Mouse (Mus musculus): ENCODE data around the gene Uvrag.

Gene Uvrag

GRCm38 (mm10) chr7:99181619-99182431 is 40.9 kb upstream of the Uvrag start:
- Histone ChIP-seq H3K9me3 (ENCODE audit: low read length) (no peaks in the 10 kb centered on the region), H3K36me3 (ENCODE audit: insufficient read depth, low read length) (no peaks in the 10 kb centered on the region), H3K27me3 (ENCODE audit: insufficient read depth, low read length) (peaks cover 86% of the 10 kb centered on the region), H3K4me1 (replicated peaks; ENCODE audit: low read depth, low read length) (peaks cover 11% of the 10 kb centered on the region), H3K4me3 (replicated peaks; ENCODE audit: low read length) (peak overlapping the region; percentile 84)
- TF ChIP-seq POU5F1 (IDR thresholded peaks at IDR 0.05; ENCODE audit: borderline replicate concordance, low read length), result no peak
- TF ChIP-seq CTCF (conservative IDR thresholded peaks at IDR 0.05; ENCODE audit: low read length), result no peak
- TF ChIP-seq NANOG (IDR thresholded peaks at IDR 0.05; ENCODE audit: borderline replicate concordance, low read length), result no peak

- Histone ChIP-seq H3K4me3 (replicated peaks; ENCODE audit: low read length) (no peak overlapping the region), H3K27me3 (ENCODE audit: insufficient read depth, low read length) (peaks cover 86% of the 10 kb centered on the region), H3K36me3 (ENCODE audit: insufficient read depth, low read length) (no peaks in the 10 kb centered on the region), H3K9me3 (ENCODE audit: low read length) (no peaks in the 10 kb centered on the region), H3K4me1 (replicated peaks; ENCODE audit: low read depth, low read length) (peaks cover 11% of the 10 kb centered on the region)
- no peak for TF ChIP-seq NANOG (IDR thresholded peaks at IDR 0.05; ENCODE audit: borderline replicate concordance, low read length)
These were observed 39.2 kb upstream of the Uvrag start for GRCm38 (mm10) chr7:99180162-99180561.

- Histone ChIP-seq H3K36me3 (ENCODE audit: insufficient read depth, low read length) (no peaks in the 10 kb centered on the region), H3K4me3 (replicated peaks; ENCODE audit: low read length) (no peak overlapping the region), H3K9me3 (ENCODE audit: low read length) (no peaks in the 10 kb centered on the region), H3K4me1 (replicated peaks; ENCODE audit: low read depth, low read length) (peaks cover 11% of the 10 kb centered on the region), H3K27me3 (ENCODE audit: insufficient read depth, low read length) (peaks cover 84% of the 10 kb centered on the region)
- no peak for TF ChIP-seq NANOG (IDR thresholded peaks at IDR 0.05; ENCODE audit: borderline replicate concordance, low read length)
- TF ChIP-seq CTCF (conservative IDR thresholded peaks at IDR 0.05; ENCODE audit: low read length), result no peak
- no peak for TF ChIP-seq POU5F1 (IDR thresholded peaks at IDR 0.05; ENCODE audit: borderline replicate concordance, low read length)
These were observed 38.3 kb upstream of the Uvrag start for GRCm38 (mm10) chr7:99179271-99179670.

GRCm38 (mm10) chr7:99177386-99177785 is 36.4 kb upstream of the Uvrag start:
- TF ChIP-seq NANOG (IDR thresholded peaks at IDR 0.05; ENCODE audit: borderline replicate concordance, low read length), result no peak
- no peak for TF ChIP-seq POU5F1 (IDR thresholded peaks at IDR 0.05; ENCODE audit: borderline replicate concordance, low read length)
- no peak for TF ChIP-seq CTCF (conservative IDR thresholded peaks at IDR 0.05; ENCODE audit: low read length)
- Histone ChIP-seq H3K27me3 (ENCODE audit: insufficient read depth, low read length) (peaks cover 80% of the 10 kb centered on the region), H3K36me3 (ENCODE audit: insufficient read depth, low read length) (no peaks in the 10 kb centered on the region), H3K4me1 (replicated peaks; ENCODE audit: low read depth, low read length) (peaks cover 16% of the 10 kb centered on the region), H3K9me3 (ENCODE audit: low read length) (no peaks in the 10 kb centered on the region), H3K4me3 (replicated peaks; ENCODE audit: low read length) (no peak overlapping the region)

- Histone ChIP-seq H3K36me3 (ENCODE audit: insufficient read depth, low read length) (no peaks in the 10 kb centered on the region), H3K4me1 (replicated peaks; ENCODE audit: low read depth, low read length) (peaks cover 25% of the 10 kb centered on the region), H3K4me3 (replicated peaks; ENCODE audit: low read length) (no peak overlapping the region), H3K27me3 (ENCODE audit: insufficient read depth, low read length) (peaks cover 63% of the 10 kb centered on the region), H3K9me3 (ENCODE audit: low read length) (no peaks in the 10 kb centered on the region)
- TF ChIP-seq POU5F1 (IDR thresholded peaks at IDR 0.05; ENCODE audit: borderline replicate concordance, low read length), result no peak
- no peak for TF ChIP-seq CTCF (conservative IDR thresholded peaks at IDR 0.05; ENCODE audit: low read length)
- TF ChIP-seq NANOG (IDR thresholded peaks at IDR 0.05; ENCODE audit: borderline replicate concordance, low read length), result no peak
These were observed 34.7 kb upstream of the Uvrag start for GRCm38 (mm10) chr7:99175666-99176065.

GRCm38 (mm10) chr7:99175118-99175517 is 34.2 kb upstream of the Uvrag start:
- TF ChIP-seq CTCF (conservative IDR thresholded peaks at IDR 0.05; ENCODE audit: low read length), result no peak
- no peak for TF ChIP-seq NANOG (IDR thresholded peaks at IDR 0.05; ENCODE audit: borderline replicate concordance, low read length)
- TF ChIP-seq POU5F1 (IDR thresholded peaks at IDR 0.05; ENCODE audit: borderline replicate concordance, low read length), result no peak
- H3K9me3 ChIP-seq (ENCODE audit: low read length), result no peaks in the 10 kb centered on the region
- peaks cover 57% of the 10 kb centered on the region for H3K27me3 ChIP-seq (ENCODE audit: insufficient read depth, low read length)
- peaks cover 27% of the 10 kb centered on the region for H3K4me1 ChIP-seq (replicated peaks; ENCODE audit: low read depth, low read length)
- no peaks in the 10 kb centered on the region for H3K36me3 ChIP-seq (ENCODE audit: insufficient read depth, low read length)
- H3K4me3 ChIP-seq (replicated peaks; ENCODE audit: low read length), result no peak overlapping the region

GRCm38 (mm10) chr7:99174006-99174405 is 33.1 kb upstream of the Uvrag start:
- Histone ChIP-seq H3K4me3 (replicated peaks; ENCODE audit: low read length) (no peak overlapping the region), H3K9me3 (ENCODE audit: low read length) (no peaks in the 10 kb centered on the region), H3K36me3 (ENCODE audit: insufficient read depth, low read length) (no peaks in the 10 kb centered on the region), H3K4me1 (replicated peaks; ENCODE audit: low read depth, low read length) (peaks cover 27% of the 10 kb centered on the region), H3K27me3 (ENCODE audit: insufficient read depth, low read length) (peaks cover 47% of the 10 kb centered on the region)
- TF ChIP-seq POU5F1 (IDR thresholded peaks at IDR 0.05; ENCODE audit: borderline replicate concordance, low read length), result no peak
- no peak for TF ChIP-seq NANOG (IDR thresholded peaks at IDR 0.05; ENCODE audit: borderline replicate concordance, low read length)
- TF ChIP-seq CTCF (conservative IDR thresholded peaks at IDR 0.05; ENCODE audit: low read length), result no peak

- Histone ChIP-seq H3K9me3 (ENCODE audit: low read length) (no peaks in the 10 kb centered on the region), H3K27me3 (ENCODE audit: insufficient read depth, low read length) (peaks cover 39% of the 10 kb centered on the region), H3K4me3 (replicated peaks; ENCODE audit: low read length) (no peak overlapping the region), H3K4me1 (replicated peaks; ENCODE audit: low read depth, low read length) (peaks cover 27% of the 10 kb centered on the region), H3K36me3 (ENCODE audit: insufficient read depth, low read length) (no peaks in the 10 kb centered on the region)
- no peak for TF ChIP-seq CTCF (conservative IDR thresholded peaks at IDR 0.05; ENCODE audit: low read length)
- TF ChIP-seq POU5F1 (IDR thresholded peaks at IDR 0.05; ENCODE audit: borderline replicate concordance, low read length), result no peak
- TF ChIP-seq NANOG (IDR thresholded peaks at IDR 0.05; ENCODE audit: borderline replicate concordance, low read length), result no peak
These were observed 32.0 kb upstream of the Uvrag start for GRCm38 (mm10) chr7:99172898-99173297.
